Mouse (Mus musculus): Measurements from ENCODE around the gene Cfap97d2.

DNA sequence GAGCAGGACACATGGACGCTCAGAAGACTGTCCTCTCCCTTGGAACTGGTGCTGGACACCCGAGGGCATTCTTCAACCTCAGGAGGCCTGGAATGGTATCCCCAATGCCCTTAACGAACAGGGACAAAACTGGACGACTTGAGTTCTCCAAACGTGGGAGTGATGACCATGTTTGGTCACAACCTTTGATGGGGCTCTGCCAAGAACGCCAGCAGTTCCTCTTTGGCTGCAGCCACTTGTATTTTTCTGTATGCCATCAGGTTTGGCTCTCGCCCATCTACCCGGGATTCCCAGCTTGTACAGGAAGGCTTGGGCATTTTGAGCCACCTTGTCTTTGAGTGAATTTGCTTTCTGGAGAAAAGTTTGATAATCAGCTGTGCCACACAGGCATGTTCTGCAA is 8.0 kb upstream of the Cfap97d2 start:
- TF ChIP-seq POLR2A (IDR thresholded peaks at IDR 0.05; ENCODE audit: low read depth, low read length) = no peak
- no peak for TF ChIP-seq CTCF (IDR thresholded peaks at IDR 0.05; ENCODE audit: extremely low read depth, insufficient read depth, insufficient read length, insufficient replicate concordance)
